In the genomic region with DNA sequence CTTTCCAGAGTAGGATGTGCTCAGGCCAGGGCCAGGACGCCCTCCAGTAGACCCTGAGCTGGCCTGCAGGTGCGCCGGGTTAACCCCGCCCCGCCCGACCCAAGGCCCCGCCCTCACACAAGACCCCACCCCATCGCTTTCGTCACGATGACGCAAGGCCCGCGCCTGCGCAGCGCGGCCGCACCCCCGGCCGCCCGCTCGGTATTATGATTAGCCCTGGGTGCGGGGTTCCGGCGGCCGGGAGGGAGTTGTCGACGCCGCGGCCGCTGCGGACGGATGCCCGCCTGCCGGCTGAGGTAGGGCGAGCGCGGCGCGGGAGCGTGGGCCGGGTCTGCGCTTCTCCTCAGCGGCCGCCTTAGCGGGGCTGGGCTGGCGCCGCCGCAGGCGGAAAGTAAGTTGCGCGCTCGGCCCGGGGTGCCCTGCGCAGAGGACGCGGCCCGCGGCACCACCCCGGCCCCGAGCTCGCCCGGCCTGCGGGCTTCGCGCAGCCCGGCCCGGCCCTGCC, we compare ENCODE assay signal across 8 mouse cellular contexts. TPM values are rescaled to one million over a fixed set of nuclear protein-coding genes. Genes with fewer than 3 reads are reported as not detected.
DNase-seq lines count a peak whose midpoint lies in the region; ATAC-seq and TF ChIP-seq lines count a peak whose summit lies in the region.

A gene (plus strand): TSS at position 155 of the 505 bp plus-strand sequence.

- H3K4me1 ChIP-seq in bone marrow, adult 2 months (ENCODE audit: control insufficient read depth, insufficient read depth, low read length), result peaks cover 1% of the 10 kb centered on the region; the same call in 1 of the 2 replicates
- peaks cover 5% of the 10 kb centered on the region; the same call in 1 of the 2 replicates for H3K4me1 ChIP-seq in embryonic facial prominence, embryonic 14.5 days (ENCODE audit: control insufficient read depth, insufficient read depth, low read length)
- peaks cover 4% of the 10 kb centered on the region for H3K4me1 ChIP-seq in limb, embryonic 12.5 days (replicated peaks)
- peaks cover 7% of the 10 kb centered on the region for H3K4me1 ChIP-seq in midbrain, embryonic 14.5 days (ENCODE audit: control insufficient read depth, insufficient read depth, low read length)

- no peak for TF ChIP-seq CTCF in bone marrow, adult 2 months (IDR thresholded peaks at IDR 0.05; ENCODE audit: control insufficient read depth, insufficient read depth, low read length)

- TF ChIP-seq POLR2A in bone marrow, adult 2 months (IDR thresholded peaks at IDR 0.05; ENCODE audit: borderline replicate concordance, control insufficient read depth, low read depth, low read length), result peak; percentile 74; the same call in 1 of the 2 replicates

- peak within 1 kb of the TSS; percentile 95 for H3K9ac ChIP-seq in embryonic facial prominence, embryonic 14.5 days (ENCODE audit: low read depth, low read length)
- H3K9ac ChIP-seq in limb, embryonic 12.5 days (replicated peaks), result peak within 1 kb of the TSS; percentile 96
- H3K9ac ChIP-seq in midbrain, embryonic 14.5 days (replicated peaks; ENCODE audit: low read length), result peak within 1 kb of the TSS; percentile 92

- H3K36me3 ChIP-seq in embryonic facial prominence, embryonic 14.5 days (ENCODE audit: control insufficient read depth, insufficient read depth, low read length), result no peaks in the 10 kb centered on the region
- no peaks in the 10 kb centered on the region for H3K36me3 ChIP-seq in limb, embryonic 12.5 days
- no peaks in the 10 kb centered on the region for H3K36me3 ChIP-seq in midbrain, embryonic 14.5 days (ENCODE audit: control insufficient read depth, insufficient read depth, low read length)

- DNase-seq in 416B (ENCODE audit: low read depth), result peak; percentile 59
- peak; percentile 89 for DNase-seq in embryonic facial prominence, embryonic 14.5 days (ENCODE audit: low spot score)
- peak; percentile 86 for DNase-seq in heart, adult 8-10 months (ENCODE audit: low spot score)
- DNase-seq in kidney, adult 8-10 months, result peak; percentile 69 to 81
- DNase-seq in midbrain, embryonic 14.5 days, result peak; percentile 95
- DNase-seq in spleen, adult 12 weeks (ENCODE audit: low spot score), result peak; percentile 66

- H3K4me2 ChIP-seq in embryonic facial prominence, embryonic 14.5 days (ENCODE audit: low read depth, low read length), result peak within 1 kb of the TSS; percentile 65
- H3K4me2 ChIP-seq in limb, embryonic 12.5 days, result peak within 1 kb of the TSS; percentile 75
- H3K4me2 ChIP-seq in midbrain, embryonic 14.5 days (ENCODE audit: low read length), result peak within 1 kb of the TSS; percentile 79

- H3K4me3 ChIP-seq in bone marrow, adult 2 months (replicated peaks; ENCODE audit: control insufficient read depth, low read depth, low read length), result peak within 1 kb of the TSS; percentile 81
- peak within 1 kb of the TSS; percentile 78 for H3K4me3 ChIP-seq in embryonic facial prominence, embryonic 14.5 days (ENCODE audit: low read depth, low read length)
- H3K4me3 ChIP-seq in limb, embryonic 12.5 days (replicated peaks), result peak within 1 kb of the TSS; percentile 89
- H3K4me3 ChIP-seq in midbrain, embryonic 14.5 days (replicated peaks; ENCODE audit: low read depth, low read length), result peak within 1 kb of the TSS; percentile 78

- peak; percentile 96 for ATAC-seq in embryonic facial prominence, embryonic 14.5 days (ENCODE audit: low read depth)
- peak; percentile 94 for ATAC-seq in limb, embryonic 12.5 days (ENCODE audit: insufficient number of reproducible peaks, insufficient read depth, low FRiP score, low TSS enrichment, low read depth)
- peak; percentile 98 for ATAC-seq in midbrain, embryonic 14.5 days (ENCODE audit: low FRiP score, low TSS enrichment)

- under 1% methylated on average over 67 of the region's 67 CpGs for WGBS in bone marrow, adult 2 months
- WGBS in embryonic facial prominence, embryonic 14.5 days, result 1% methylated on average over 11 of the region's 67 CpGs
- under 1% methylated on average over 64 of the region's 67 CpGs for WGBS in limb, embryonic 12.5 days
- WGBS in midbrain, embryonic 14.5 days, result 1% methylated on average over 64 of the region's 67 CpGs

- no peaks in the 10 kb centered on the region for H3K9me3 ChIP-seq in embryonic facial prominence, embryonic 14.5 days (ENCODE audit: control insufficient read depth, low read length)
- H3K9me3 ChIP-seq in limb, embryonic 12.5 days, result no peaks in the 10 kb centered on the region
- no peaks in the 10 kb centered on the region for H3K9me3 ChIP-seq in midbrain, embryonic 14.5 days (ENCODE audit: control insufficient read depth, low read length)

- peak within 1 kb of the TSS; percentile 99 for H3K27ac ChIP-seq in bone marrow, adult 2 months (ENCODE audit: control insufficient read depth, insufficient read depth, low read depth, low read length, poor library complexity)
- H3K27ac ChIP-seq in embryonic facial prominence, embryonic 14.5 days (replicated peaks; ENCODE audit: low read depth, low read length), result peak within 1 kb of the TSS; percentile 87
- H3K27ac ChIP-seq in limb, embryonic 12.5 days, result peak within 1 kb of the TSS; percentile 91
- H3K27ac ChIP-seq in midbrain, embryonic 14.5 days (replicated peaks; ENCODE audit: low read depth, low read length), result peak within 1 kb of the TSS; percentile 92

- no peaks in the 10 kb centered on the region for H3K27me3 ChIP-seq in embryonic facial prominence, embryonic 14.5 days (replicated peaks; ENCODE audit: control insufficient read depth, insufficient read depth, low read length)
- H3K27me3 ChIP-seq in limb, embryonic 12.5 days, result no peaks in the 10 kb centered on the region
- no peaks in the 10 kb centered on the region for H3K27me3 ChIP-seq in midbrain, embryonic 14.5 days (ENCODE audit: control insufficient read depth, insufficient read depth, low read length)

RNA-seq across cellular contexts. Expression of the gene that starts here (rescaled TPM):
- 19.1 and 36.8 TPM in 2 replicates for polyA plus RNA-seq in bone marrow, adult 2 months (2011; ENCODE audit: insufficient read depth, insufficient read length, low replicate concordance, missing spikeins)
- polyA plus RNA-seq in embryonic facial prominence, embryonic 14.5 days (2014; fragmentation: Nextera tagmentation; extraction: Ambion mirVana), result 42.4 and 42.9 TPM in 2 replicates
- 100 to 1,000 TPM; 111 to 152 (median 125) TPM for total RNA-seq in heart, adult 8-10 months (2022)
- polyA plus RNA-seq in limb, embryonic 12.5 days (2016; fragmentation: Nextera tagmentation; extraction: Ambion mirVana), result 51.1 and 57.3 TPM in 2 replicates
- 47.8 and 57.5 TPM in 2 replicates for polyA plus RNA-seq in midbrain, embryonic 14.5 days (2014; fragmentation: Nextera tagmentation; extraction: Ambion mirVana)

Comparison
In these comparisons a context has a peak if more than half of its experiments do, and no peak if none do; other contexts are left out.
1. Peak in every context shown above with its lines: DNase-seq, ATAC-seq, H3K4me3 ChIP-seq and H3K27ac ChIP-seq.